Mouse (Mus musculus) midbrain, embryonic 15.5 days (tissue): ENCODE data around the gene Mtif3. TPM values are rescaled to one million over a fixed set of nuclear protein-coding genes. Genes with fewer than 3 reads are reported as not detected.

Experiments
- ATAC-seq: fragments of 200-750 bp; cut with Nextera tagmentation; replicated peaks from 2 replicates; pipeline ENCODE4 v1.8.0; 2017; ENCODE audit warnings: moderate TSS enrichment
- H3K27ac ChIP-seq: fragments of 300-500 bp; sonication (generic); 2 replicates; pipeline ENCODE4 v1.5.1; 2015; ENCODE audit warnings: mild to moderate bottlenecking, inconsistent platforms
- H3K27me3 ChIP-seq: fragments of 300-500 bp; sonication (generic); replicated peaks from 2 replicates; pipeline ENCODE4 v1.6.1; 2015; ENCODE audit warnings: inconsistent platforms
- H3K36me3 ChIP-seq: fragments of 300-500 bp; sonication (generic); replicated peaks from 2 replicates; pipeline ENCODE4 v1.6.1; 2015; ENCODE audit warnings: inconsistent platforms
- H3K4me1 ChIP-seq: fragments of 300-500 bp; sonication (generic); 2 replicates; pipeline ENCODE4 v1.6.1; 2015; ENCODE audit warnings: inconsistent platforms
- H3K4me2 ChIP-seq: fragments of 300-500 bp; sonication (generic); 2 replicates; pipeline ENCODE4 v1.6.1; 2015; ENCODE audit warnings: inconsistent platforms, mild to moderate bottlenecking, moderate library complexity
- H3K4me3 ChIP-seq: fragments of 300-500 bp; sonication (generic); 2 replicates; pipeline ENCODE4 v1.5.1; 2015; ENCODE audit warnings: mild to moderate bottlenecking, inconsistent platforms
- H3K9ac ChIP-seq: fragments of 300-500 bp; sonication (generic); 2 replicates; pipeline ENCODE4 v1.6.1; 2015; ENCODE audit warnings: mild to moderate bottlenecking, inconsistent platforms
- H3K9me3 ChIP-seq: fragments of 300-500 bp; sonication (generic); 2 replicates; pipeline ENCODE4 v1.6.1; 2016; ENCODE audit warnings: inconsistent platforms
- WGBS: fragments of 180-500 bp; shearing (Covaris S2); methylation state at CpG from one replicate; pipeline ENCODE4 v1.1.7; 2015; ENCODE audit warnings: mixed read lengths; 5-methylcytosine and 5-hydroxymethylcytosine counted together
- polyA plus RNA-seq: library from polyadenylated mRNA; unstranded; fragments of >200 nt; fragmentation: Nextera tagmentation; extraction: Ambion mirVana; gene quantifications from 2 replicates; pipeline ENCODE4 v1.2.1, GENCODE M21; 2015

Mtif3 gene
- polyA plus RNA-seq: 28.3 and 28.9 TPM in 2 replicates

DNA sequence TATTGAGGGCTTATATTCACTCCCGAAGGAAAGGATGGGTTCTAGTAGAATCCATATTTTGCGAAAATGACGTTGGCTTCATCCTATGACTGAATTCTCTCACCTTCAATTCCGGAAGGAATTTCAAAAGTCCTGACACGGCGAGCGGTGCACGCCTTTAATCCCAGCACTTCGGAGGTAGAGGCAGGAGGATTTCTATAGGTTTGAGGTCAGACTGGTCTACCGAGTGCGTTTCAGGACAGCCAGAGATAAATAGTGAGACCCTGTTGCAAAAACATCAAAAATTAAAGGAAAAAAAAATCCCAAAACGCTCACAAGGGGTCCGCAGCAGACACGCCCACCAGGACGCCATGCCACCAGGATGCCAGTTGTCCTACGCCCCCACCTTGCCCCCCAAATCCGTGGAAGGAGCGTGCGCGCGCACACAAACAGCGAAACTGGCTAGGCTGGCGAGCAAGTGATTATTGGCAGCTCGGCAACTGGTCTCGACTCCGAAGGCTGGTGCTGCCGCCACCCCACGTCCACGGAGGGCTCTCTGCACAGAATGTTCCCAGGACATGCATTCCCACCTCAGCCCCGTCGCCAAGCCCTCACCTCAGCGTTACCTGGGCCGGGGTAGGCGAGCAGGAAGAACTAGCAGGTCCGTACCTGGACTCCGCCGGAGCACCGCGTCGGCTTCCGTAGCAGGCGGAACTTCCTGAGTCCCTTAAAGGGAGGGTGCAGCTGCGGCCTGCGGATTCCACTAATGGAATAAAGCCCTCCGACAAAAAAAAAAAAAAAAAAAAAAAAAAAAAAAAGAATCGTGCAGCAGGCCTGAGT lies at the start of gene Mtif3:
Mtif3 (minus strand) TSS at position 683 of the 819 bp plus-strand sequence.
- peak within 1 kb of the TSS; percentile 81 for H3K9ac ChIP-seq
- no peaks in the 10 kb centered on the region for H3K27me3 ChIP-seq
- H3K36me3 ChIP-seq: peaks cover 5% of the 10 kb centered on the region; the same call in 1 of the 2 replicates
- WGBS: 2% methylated on average over 46 of the region's 46 CpGs
- H3K4me2 ChIP-seq: peak within 1 kb of the TSS; percentile 65
- peak within 1 kb of the TSS; percentile 83 for H3K27ac ChIP-seq
- ATAC-seq: peak; percentile 92
- H3K9me3 ChIP-seq: no peaks in the 10 kb centered on the region
- peak within 1 kb of the TSS; percentile 88 for H3K4me3 ChIP-seq
- H3K4me1 ChIP-seq: peaks cover 15% of the 10 kb centered on the region

GRCm38 (mm10) chr5:147011333-147011732 lies 47.7 kb upstream of the Mtif3 start:
- H3K27me3 ChIP-seq: no peaks in the 10 kb centered on the region
- H3K27ac ChIP-seq: no peak overlapping the region
- no peaks in the 10 kb centered on the region for H3K4me1 ChIP-seq
- H3K4me2 ChIP-seq: no peak overlapping the region
- 82% methylated on average over 10 of the region's 10 CpGs for WGBS
- no peaks in the 10 kb centered on the region for H3K9me3 ChIP-seq
- ATAC-seq: no peak
- H3K36me3 ChIP-seq: no peaks in the 10 kb centered on the region
- no peak overlapping the region for H3K4me3 ChIP-seq
- H3K9ac ChIP-seq: no peak overlapping the region

DNA sequence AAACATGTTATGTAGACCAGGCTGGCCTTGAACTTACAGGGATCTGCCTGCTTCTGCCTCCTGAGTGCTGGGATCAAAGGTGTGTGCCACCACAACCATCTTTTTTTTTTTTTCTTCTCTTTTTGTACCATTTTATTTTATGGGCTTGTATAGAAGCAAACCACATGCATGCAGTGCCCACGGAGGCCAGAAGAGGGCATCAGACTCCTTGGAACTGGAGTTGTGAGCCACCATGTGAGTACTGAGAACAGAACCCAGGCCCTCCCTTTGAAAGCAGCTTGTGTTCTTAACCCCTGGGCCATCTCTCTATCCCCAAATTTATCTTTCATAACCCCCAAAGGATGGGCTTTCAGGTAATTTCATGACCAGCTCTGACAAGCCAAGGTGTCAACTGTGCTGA lies 39.7 kb upstream of the Mtif3 start:
- 77% methylated on average over 1 of the region's 1 CpGs for WGBS
- ATAC-seq: no peak

GRCm38 (mm10) chr5:147001312-147001711 lies 37.7 kb upstream of the Mtif3 start:
- Histone ChIP-seq H3K36me3 (no peaks in the 10 kb centered on the region), H3K4me3 (no peak overlapping the region), H3K9ac (no peak overlapping the region), H3K27me3 (no peaks in the 10 kb centered on the region), H3K27ac (no peak overlapping the region), H3K9me3 (no peaks in the 10 kb centered on the region), H3K4me1 (no peaks in the 10 kb centered on the region), H3K4me2 (no peak overlapping the region)
- 90% methylated on average over 4 of the region's 4 CpGs for WGBS
- no peak for ATAC-seq

More for the DNA sequence above, 39.7 kb upstream of the Mtif3 start:
- Histone ChIP-seq H3K27ac (no peak overlapping the region), H3K4me2 (no peak overlapping the region), H3K4me1 (no peaks in the 10 kb centered on the region), H3K27me3 (no peaks in the 10 kb centered on the region), H3K9ac (no peak overlapping the region), H3K9me3 (no peaks in the 10 kb centered on the region), H3K4me3 (no peak overlapping the region), H3K36me3 (no peaks in the 10 kb centered on the region)

GRCm38 (mm10) chr5:146998802-146999201 lies 35.2 kb upstream of the Mtif3 start:
- H3K4me2 ChIP-seq: no peak overlapping the region
- H3K9ac ChIP-seq: no peak overlapping the region
- no peaks in the 10 kb centered on the region for H3K9me3 ChIP-seq
- no peaks in the 10 kb centered on the region for H3K27me3 ChIP-seq
- no peaks in the 10 kb centered on the region for H3K4me1 ChIP-seq
- no peak overlapping the region for H3K4me3 ChIP-seq
- WGBS: 94% methylated on average over 12 of the region's 12 CpGs
- no peaks in the 10 kb centered on the region for H3K36me3 ChIP-seq
- no peak overlapping the region for H3K27ac ChIP-seq
- ATAC-seq: no peak

- no peak for ATAC-seq
- Histone ChIP-seq H3K36me3 (no peaks in the 10 kb centered on the region), H3K4me3 (no peak overlapping the region), H3K4me1 (no peaks in the 10 kb centered on the region), H3K9ac (no peak overlapping the region), H3K4me2 (no peak overlapping the region), H3K9me3 (no peaks in the 10 kb centered on the region), H3K27me3 (no peaks in the 10 kb centered on the region), H3K27ac (no peak overlapping the region)
- 87% methylated on average over 7 of the region's 7 CpGs for WGBS
Observed at GRCm38 (mm10) chr5:146996812-146997211, 33.2 kb upstream of the Mtif3 start.

DNA sequence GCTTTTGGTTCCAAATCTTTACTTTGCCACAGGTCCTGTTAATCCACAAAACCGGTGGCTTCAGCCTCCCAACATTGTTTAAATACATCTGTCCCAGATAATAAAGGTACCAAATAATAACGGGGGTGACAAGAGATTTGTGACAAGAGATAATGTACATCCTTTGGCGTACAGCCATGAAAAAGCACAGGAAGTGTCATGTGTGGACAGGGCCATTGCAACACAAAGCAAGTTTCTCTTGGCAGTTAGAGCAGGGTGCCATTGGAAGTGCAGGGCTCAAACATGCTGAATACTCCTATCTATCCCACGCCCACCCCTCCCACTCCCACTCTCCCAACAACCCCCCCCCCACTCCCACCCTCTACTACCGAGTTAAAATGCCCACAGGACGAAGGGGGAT lies 31.4 kb upstream of the Mtif3 start:
- H3K9me3 ChIP-seq: no peaks in the 10 kb centered on the region
- H3K9ac ChIP-seq: no peak overlapping the region
- H3K27ac ChIP-seq: no peak overlapping the region
- ATAC-seq: no peak
- H3K27me3 ChIP-seq: no peaks in the 10 kb centered on the region
- no peak overlapping the region for H3K4me3 ChIP-seq
- 78% methylated on average over 6 of the region's 6 CpGs for WGBS
- H3K4me1 ChIP-seq: no peaks in the 10 kb centered on the region
- H3K36me3 ChIP-seq: no peaks in the 10 kb centered on the region
- H3K4me2 ChIP-seq: no peak overlapping the region

DNA sequence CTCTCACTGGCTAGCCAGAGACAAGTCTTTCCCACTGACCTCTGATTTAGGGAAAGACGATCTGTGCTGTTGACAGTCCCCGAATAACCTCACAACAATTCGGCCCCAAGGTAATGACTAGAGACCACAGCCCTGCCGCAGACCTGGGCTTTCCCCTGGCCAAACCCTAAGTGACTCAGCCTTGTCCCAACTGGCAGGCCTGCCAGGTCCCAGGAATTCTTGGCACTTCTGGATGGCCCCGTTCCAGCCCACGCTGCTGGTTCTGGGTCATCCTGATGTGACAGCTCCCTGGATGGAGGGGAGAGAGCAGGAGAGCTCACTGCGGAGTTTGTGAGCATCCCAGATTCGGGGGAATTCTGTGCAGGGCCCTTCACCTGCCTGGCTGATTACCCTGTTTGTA lies 29.9 kb upstream of the Mtif3 start:
- ATAC-seq: no peak
- Histone ChIP-seq H3K4me2 (no peak overlapping the region), H3K27ac (no peak overlapping the region), H3K4me3 (no peak overlapping the region), H3K9ac (no peak overlapping the region), H3K36me3 (no peaks in the 10 kb centered on the region), H3K27me3 (no peaks in the 10 kb centered on the region), H3K9me3 (no peaks in the 10 kb centered on the region), H3K4me1 (no peaks in the 10 kb centered on the region)
- 76% methylated on average over 8 of the region's 8 CpGs for WGBS

DNA sequence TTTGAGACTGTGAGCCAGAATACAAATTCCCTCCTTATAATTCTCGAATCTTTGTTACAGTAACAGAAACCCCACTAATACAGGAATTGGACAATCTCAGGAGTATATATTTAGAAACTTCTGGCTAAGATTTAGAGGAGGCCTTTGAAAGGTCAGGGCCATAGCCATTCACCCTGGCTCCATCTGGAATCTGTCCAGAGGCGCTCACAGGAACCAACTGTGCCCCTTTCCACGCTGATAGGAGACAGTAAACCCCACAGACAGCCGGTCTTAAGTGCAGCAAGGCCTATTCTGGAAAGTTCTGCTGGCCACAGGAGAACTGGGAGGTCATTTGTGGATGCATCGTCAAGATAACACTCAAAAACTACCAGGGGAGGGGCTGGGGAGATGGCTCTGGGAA lies 25.5 kb upstream of the Mtif3 start:
- WGBS: 82% methylated on average over 5 of the region's 5 CpGs
- Histone ChIP-seq H3K4me3 (no peak overlapping the region), H3K27me3 (0 out of 2 replicates have a peak, but pooled peaks cover 3% of the 10 kb centered on the region), H3K4me1 (no peaks in the 10 kb centered on the region), H3K36me3 (no peaks in the 10 kb centered on the region), H3K27ac (no peak overlapping the region), H3K4me2 (no peak overlapping the region), H3K9ac (no peak overlapping the region), H3K9me3 (no peaks in the 10 kb centered on the region)
- no peak for ATAC-seq

GRCm38 (mm10) chr5:146987588-146987987 lies 24.0 kb upstream of the Mtif3 start:
- no peaks in the 10 kb centered on the region for H3K36me3 ChIP-seq
- H3K9me3 ChIP-seq: no peaks in the 10 kb centered on the region
- ATAC-seq: no peak
- no peak overlapping the region for H3K4me2 ChIP-seq
- 0 out of 2 replicates have a peak, but pooled peaks cover 3% of the 10 kb centered on the region for H3K27me3 ChIP-seq
- H3K4me3 ChIP-seq: no peak overlapping the region
- H3K4me1 ChIP-seq: no peaks in the 10 kb centered on the region
- no peak overlapping the region for H3K9ac ChIP-seq
- no peak overlapping the region for H3K27ac ChIP-seq
- 79% methylated on average over 10 of the region's 10 CpGs for WGBS

DNA sequence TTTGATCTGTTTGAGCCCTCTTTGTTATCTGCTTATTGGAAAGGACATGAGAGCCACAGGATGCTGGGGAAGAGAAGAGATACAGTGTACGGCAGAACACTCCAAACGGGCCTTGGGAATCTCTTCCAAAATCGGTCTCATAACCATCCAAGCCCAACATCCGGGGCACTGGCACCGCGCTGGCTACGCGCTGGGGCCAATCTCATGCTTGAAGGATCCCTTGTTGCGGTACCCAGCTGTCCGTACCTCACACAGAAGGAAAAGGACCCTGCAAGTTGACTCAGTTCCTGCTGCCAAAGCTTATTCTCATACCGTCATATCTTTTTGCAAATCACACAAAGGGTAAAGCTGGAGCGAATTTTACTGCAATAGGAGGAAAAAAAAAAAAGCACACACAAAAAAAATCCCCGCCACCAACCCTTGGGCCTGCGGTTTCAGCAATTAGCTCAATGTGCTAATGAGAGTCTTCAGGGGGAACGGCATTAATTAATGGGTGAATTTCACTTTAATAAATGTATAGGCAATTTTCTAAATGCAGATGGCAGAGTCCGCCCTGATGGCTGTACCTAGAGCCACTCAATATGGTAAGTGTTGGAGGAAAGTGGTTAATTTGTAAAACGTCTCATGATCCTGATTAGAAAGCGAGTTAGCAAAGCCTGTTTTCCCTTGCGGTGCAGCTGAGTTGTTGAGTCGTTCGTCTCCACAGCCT lies 22.3 kb upstream of the Mtif3 start:
- H3K4me2 ChIP-seq: no peak overlapping the region
- no peak overlapping the region for H3K9ac ChIP-seq
- 0 out of 2 replicates have a peak, but pooled peaks cover 3% of the 10 kb centered on the region for H3K27me3 ChIP-seq
- 57% methylated on average over 21 of the region's 21 CpGs for WGBS
- no peak overlapping the region for H3K27ac ChIP-seq
- no peaks in the 10 kb centered on the region for H3K36me3 ChIP-seq
- H3K4me3 ChIP-seq: no peak overlapping the region
- no peaks in the 10 kb centered on the region for H3K9me3 ChIP-seq
- no peaks in the 10 kb centered on the region for H3K4me1 ChIP-seq
- no peak for ATAC-seq

DNA sequence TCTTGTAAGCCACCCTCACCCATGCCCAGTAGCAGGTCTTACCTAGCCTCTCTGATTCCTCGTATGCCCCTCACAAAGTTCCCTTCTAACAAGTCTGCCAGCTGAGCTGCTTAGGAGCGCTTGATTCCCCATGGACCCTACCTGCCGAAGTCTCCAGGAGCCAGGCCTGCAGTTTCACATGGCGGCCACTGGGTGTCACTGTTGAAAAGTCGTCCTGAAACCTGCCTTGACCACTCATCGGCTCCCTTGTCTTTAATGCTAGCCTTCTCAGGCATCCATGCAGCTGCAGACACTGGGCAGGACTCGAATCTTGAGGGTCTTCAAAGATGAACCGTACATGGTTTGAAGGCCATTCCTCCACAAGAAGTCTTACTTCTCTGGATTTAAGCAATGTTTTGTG lies 19.6 kb upstream of the Mtif3 start:
- Histone ChIP-seq H3K36me3 (no peaks in the 10 kb centered on the region), H3K4me1 (no peaks in the 10 kb centered on the region), H3K9ac (no peak overlapping the region), H3K9me3 (no peaks in the 10 kb centered on the region), H3K27me3 (0 out of 2 replicates have a peak, but pooled peaks cover 3% of the 10 kb centered on the region), H3K4me3 (no peak overlapping the region), H3K4me2 (no peak overlapping the region), H3K27ac (no peak overlapping the region)
- no peak for ATAC-seq
- WGBS: 7% methylated on average over 8 of the region's 8 CpGs
